ENCODE assay signal across 22 mouse cellular contexts in genomic region chr2:77801009-77801408, GRCm38 (mm10). TPM values are rescaled to one million over a fixed set of nuclear protein-coding genes. Genes with fewer than 3 reads are reported as not detected.
"Had no signal": no experiment of that assay in that cellular context is flagged by ENCODE, and none has a peak within 500 bp of the region (broad histone marks: within the 10 kb centered on the region; RNA-seq: fewer than 3 reads in every experiment).

No protein-coding gene starts in this region.

- DNase-seq: cerebellum, adult 9-10 months; embryo, embryonic 11 days; forebrain, postnatal 0 days; gastrocnemius, adult 2 months; gastrocnemius, postnatal 10 days; gastrocnemius, postnatal 14 days; gastrocnemius, postnatal 25 days; gastrocnemius, postnatal 36 days; heart, adult 2 months had no signal

- H3K27me3 ChIP-seq: embryonic facial prominence, embryonic 12.5 days; embryonic facial prominence, embryonic 13.5 days; embryonic facial prominence, embryonic 15.5 days; forebrain, embryonic 12.5 days; forebrain, embryonic 13.5 days; forebrain, embryonic 15.5 days; heart, embryonic 12.5 days had no signal

- H3K27ac ChIP-seq: embryonic facial prominence, embryonic 10.5 days; embryonic facial prominence, embryonic 12.5 days; embryonic facial prominence, embryonic 13.5 days; embryonic facial prominence, embryonic 15.5 days; forebrain, embryonic 10.5 days; forebrain, embryonic 12.5 days; forebrain, embryonic 13.5 days; forebrain, embryonic 15.5 days; gastrocnemius, adult 2 months; heart, adult 2 months; heart, embryonic 10.5 days had no signal

- H3K4me1 ChIP-seq: embryonic facial prominence, embryonic 10.5 days; embryonic facial prominence, embryonic 12.5 days; embryonic facial prominence, embryonic 13.5 days; embryonic facial prominence, embryonic 15.5 days; forebrain, embryonic 10.5 days; forebrain, embryonic 12.5 days; forebrain, embryonic 13.5 days; forebrain, embryonic 15.5 days; heart, embryonic 10.5 days had no signal

- H3K4me3 ChIP-seq: embryonic facial prominence, embryonic 10.5 days; embryonic facial prominence, embryonic 12.5 days; embryonic facial prominence, embryonic 13.5 days; embryonic facial prominence, embryonic 15.5 days; erythroblast, embryonic 14.5 days; forebrain, embryonic 10.5 days; forebrain, embryonic 12.5 days; forebrain, embryonic 13.5 days; forebrain, embryonic 15.5 days; gastrocnemius, adult 2 months; heart, adult 2 months; heart, embryonic 10.5 days; heart, embryonic 12.5 days had no signal

RNA-seq across cellular contexts. Expression of gene Zfp385b, which starts 18.4 kb away (rescaled TPM):
- total RNA-seq: common myeloid progenitor, adult 5-6 weeks; granulocyte monocyte progenitor cell, adult 5-6 weeks had no signal
- polyA plus RNA-seq: erythroblast, embryonic 14.5 days had no signal
